Mouse (Mus musculus) thymus, postnatal 4 days (tissue): ENCODE data around the gene Cisd2.

Source experiments
- DNase-seq: peaks from one replicate; pipeline ENCODE4 v3.0.0; 2021

Gene Cisd2

DNA sequence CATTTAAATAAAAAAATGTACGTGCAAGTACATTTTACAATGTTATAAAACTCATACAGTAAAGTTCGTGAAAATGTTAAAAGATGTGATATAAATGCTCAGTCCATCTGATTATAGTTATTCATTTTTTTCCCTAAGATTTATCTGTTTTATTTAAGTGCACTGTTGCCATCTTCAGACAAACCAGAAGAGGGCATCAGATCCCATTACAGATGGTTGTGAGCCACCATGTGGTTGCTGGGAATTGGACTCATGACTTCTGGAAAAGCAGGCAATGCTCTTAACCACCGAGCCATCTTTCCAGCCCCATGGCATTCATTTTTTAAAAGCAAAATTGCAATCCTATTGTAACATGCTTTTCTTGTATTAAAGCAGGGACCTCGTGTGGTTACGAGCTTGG lies 14.5 kb downstream of the Cisd2 start:
- no peak for DNase-seq

DNA sequence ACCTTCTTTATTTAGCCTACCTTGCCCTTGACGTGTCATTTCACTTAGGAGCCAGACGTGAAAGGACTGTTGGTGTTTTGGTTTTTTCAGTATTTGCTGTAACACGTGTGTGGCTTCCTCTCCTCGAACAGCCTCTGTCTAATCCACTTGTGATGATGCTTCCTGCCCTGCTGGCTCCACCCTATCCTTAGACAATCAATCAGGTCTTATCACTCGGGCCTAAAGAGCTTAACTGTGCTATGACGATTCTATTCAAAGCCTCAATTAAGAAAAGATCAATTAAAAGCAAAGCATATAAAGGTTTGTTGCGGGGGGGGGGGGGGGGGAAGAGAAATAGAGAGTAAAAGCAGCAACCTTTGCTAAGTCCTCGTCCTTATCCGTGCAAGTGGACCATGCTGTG lies 16.4 kb downstream of the Cisd2 start:
- DNase-seq: no peak

DNA sequence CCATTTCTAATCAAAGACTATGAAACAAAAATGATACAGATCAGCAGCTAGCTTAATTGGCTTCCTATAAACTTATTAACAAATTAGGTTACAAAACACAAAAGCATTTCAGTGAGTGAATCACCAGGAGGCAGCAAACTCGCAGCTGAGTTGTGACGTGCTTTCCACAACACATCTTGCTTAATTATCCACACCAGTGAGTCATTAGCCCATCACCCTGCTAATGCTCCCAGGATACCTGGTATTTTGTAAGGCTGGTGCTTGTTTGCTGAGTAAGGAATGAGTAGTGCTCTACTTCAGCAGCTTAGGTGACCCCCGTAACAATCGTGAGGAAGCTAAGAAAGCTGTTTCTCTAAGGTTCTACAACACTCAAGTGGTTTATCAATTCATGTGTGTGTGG lies 19.1 kb downstream of the Cisd2 start:
- DNase-seq: no peak

DNA sequence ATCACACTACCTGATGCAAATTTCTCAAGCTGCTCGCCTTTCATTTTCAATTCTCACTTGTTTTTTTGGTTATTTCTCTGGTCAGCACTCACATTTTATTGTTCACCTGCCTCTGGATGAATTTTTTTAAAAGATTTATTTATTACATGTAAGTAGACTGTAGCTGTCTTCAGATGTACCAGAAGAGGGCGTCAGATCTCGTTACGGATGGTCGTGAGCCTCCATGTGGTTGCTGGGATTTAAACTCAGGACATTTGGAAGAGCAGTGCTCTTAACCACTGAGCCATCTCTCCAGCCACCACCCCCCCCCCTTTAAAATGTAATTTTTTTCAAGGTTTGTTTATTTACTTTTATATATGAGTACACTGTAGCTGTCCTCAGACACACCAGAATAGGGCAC lies 19.9 kb downstream of the Cisd2 start:
- no peak for DNase-seq

DNA sequence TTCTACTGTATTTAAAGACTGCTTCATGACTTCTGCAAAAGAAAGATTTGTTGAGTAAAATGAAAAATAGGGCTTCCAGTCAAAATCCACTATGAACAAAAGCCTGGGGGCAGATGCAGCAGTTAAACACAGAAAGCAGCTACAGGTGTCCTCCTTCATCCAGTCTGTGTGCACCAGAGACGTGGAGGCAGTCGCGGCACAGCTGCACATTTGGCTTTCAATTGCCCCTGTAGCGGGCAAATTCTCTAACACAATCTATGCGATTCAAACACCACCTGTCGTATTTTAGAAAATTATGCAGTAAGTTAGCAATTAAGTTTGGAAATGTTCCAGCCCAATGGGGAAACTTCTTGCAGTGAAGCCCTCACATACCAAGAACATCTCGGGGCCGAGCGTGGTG lies 20.5 kb downstream of the Cisd2 start:
- peak; percentile 67 for DNase-seq

DNA sequence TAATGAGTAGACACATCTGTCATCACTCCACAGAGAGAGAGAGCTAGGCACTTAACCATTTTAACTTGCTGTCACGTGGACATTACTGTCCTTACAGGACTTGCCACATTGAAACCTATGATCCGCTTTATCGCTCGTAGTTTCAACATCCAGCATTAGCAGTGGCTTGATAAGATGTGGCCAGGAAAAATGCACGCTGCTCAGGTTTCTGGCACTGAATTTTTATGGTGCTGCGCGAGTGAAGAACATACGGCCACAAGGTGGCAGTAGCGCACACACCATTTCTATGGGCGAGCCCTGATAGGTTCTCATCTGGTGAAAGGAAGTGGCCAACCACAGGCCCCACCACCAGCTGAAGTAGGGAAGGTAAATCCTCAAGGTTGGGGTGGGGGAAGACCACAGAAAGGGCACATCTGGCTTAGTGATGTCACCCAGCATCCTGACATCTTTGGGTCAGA lies 21.5 kb downstream of the Cisd2 start:
- peak; percentile 97 for DNase-seq

DNA sequence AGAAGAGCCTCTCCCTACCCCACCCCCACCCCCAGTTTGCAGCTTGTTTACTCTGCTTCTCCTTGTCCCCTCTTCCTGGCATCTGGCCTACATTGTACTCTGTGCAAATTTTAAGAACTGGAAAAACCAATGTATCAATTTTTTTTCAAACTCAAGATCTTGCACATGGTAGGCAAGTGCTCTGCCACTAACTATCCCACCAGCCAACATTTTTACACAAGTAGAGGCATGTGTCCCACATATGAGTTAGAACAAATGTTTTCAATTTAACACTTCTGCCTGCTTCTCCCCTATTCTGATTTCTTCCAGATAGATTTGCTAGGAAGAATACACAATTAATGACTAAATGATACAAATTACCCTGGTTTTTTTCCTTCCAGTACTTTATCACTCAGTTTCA lies 26.6 kb downstream of the Cisd2 start:
- no peak for DNase-seq

DNA sequence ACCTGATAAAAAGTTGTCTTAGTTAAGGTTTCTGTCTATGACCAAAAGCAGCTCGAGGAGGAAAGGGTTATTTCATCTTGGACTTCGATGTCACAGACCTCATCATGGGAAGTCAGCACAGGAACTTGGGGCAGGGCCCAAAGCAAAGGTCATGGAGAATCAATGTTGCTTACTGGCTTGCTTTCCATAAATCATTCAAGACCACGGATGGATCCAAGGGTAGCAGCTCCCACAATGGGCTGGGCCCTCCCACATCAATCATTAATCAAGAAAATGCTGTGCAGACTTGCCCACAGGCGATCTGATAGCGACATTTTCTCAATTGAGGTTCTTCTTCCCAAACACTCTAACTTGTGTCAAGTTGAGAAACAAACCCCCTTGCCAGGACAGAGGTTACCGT lies 27.6 kb downstream of the Cisd2 start:
- no peak for DNase-seq

DNA sequence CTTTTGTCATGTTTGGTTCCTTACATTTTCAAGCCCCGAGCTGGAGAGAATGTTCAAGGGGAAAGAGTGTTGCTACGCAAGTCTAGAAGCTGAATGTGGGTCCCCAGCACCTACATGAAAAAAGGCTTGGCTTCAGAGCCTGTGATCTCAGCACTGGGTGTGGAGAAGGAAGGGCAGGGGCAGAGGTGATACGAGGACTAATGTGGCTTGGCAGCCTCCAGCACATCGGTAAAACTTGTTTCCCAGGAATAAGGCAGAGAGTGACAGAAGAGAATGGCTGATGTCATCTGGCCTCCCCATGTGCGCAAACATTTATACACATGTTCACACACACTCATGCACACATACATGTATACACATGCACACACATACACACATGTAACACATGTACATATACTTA lies 28.6 kb downstream of the Cisd2 start:
- no peak for DNase-seq

DNA sequence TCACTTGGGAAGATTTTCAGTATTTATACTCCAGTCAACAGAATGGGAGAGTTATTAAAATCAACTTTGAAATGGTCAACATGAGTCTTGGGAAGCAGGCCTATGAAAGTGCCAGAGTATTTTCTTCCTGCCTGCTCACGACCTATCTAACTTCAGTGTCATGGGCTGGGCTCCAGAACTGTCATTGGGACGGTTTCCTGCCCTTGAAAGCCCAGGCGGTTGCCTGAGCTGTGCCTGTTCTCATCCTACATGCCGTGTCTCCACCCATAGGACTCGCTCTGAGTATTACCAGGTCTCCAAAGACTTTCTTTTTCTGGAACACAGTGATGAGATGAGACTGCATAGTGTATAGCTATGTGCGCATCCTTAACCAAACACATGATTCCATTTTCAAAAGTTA lies 30.5 kb downstream of the Cisd2 start:
- no peak for DNase-seq

DNA sequence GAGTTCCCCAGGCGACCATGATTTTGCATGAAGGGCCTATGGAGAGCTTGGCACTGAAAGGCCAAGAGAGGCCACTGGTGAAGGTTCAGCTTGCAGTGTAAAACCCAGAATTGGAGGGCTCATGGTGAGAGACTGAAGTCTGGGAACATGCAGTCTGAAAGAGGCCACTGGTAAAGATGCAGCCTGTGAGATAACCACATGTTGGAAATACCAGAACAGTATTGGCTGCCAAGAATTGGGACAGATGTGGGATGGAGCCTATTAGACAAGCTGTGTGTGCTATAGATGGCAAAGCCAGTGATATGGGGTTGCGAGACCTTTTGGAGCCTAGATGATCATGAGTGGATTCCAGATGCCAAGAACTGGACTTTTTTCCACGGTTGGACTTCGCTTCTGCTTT lies 43.9 kb downstream of the Cisd2 start:
- DNase-seq: no peak

DNA sequence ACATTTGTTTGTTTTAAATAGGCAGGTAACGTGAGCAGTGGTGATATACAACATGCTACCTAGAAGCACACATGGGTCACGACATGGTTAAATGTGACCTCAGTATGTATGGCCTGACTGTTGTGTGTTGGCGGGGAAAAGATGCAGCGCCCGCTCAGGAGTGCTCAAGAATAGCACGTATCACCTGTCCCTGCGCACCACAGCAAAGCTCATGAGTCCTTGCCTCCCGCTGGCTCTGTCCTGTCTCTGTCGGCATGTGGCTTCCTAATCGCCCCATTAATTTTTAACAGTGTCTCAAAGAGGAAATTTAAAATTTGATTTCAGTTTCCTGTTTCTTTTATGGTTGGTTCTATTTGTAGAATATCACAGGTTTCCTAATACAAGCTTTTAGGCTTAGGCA lies 46.3 kb downstream of the Cisd2 start:
- no peak for DNase-seq

DNA sequence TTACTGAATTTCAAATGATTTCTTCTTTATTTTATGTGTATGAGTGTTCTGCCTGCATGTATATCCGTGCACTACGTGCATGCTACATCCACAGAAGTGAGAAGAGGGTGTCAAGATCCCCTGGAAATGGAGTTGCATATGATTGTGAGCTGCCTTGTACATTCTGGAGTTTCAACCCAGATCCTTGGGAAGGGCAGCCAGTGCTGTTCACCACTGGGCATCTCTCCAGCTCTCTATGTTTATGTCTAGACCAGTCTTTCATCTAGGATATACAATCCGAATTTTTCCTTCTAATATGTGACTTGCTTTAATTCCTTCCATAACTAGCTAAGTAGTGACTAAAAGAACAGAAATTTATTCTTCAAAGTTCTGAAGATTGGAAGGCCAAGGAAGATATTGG lies 47.9 kb downstream of the Cisd2 start:
- DNase-seq: no peak

DNA sequence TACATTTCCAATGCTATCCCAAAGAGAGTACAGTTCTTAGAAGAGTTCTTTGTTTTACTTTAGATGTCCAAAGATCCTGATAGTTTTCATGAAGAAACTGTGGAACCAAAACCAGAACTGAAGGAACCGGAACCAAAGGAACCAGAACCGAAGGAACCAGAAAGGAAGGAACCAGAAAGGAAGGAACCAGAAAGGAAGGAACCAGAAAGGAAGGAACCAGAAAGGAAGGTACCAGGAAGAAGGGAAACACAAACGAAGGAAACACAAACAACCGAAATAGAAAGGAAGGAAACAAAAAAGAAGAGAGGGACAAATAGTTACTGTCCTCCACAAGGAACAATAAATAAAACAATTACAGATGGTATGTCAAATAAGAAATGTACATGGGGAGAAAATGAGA lies 66.3 kb downstream of the Cisd2 start:
- no peak for DNase-seq
